Mouse (Mus musculus) heart, postnatal 0 days (tissue): Measurements from ENCODE around the gene Ccl17.

Experiments
- CTCF ChIP-seq: IDR thresholded peaks from 2 replicates; pipeline ENCODE4 v1.5.1; 2016; ENCODE audit warnings: antibody characterized with exemption, control low read depth, low read depth
- EP300 ChIP-seq: IDR thresholded peaks from 2 replicates; pipeline ENCODE4 v1.6.1; 2016; ENCODE audit warnings: antibody characterized with exemption, low read depth

DNA sequence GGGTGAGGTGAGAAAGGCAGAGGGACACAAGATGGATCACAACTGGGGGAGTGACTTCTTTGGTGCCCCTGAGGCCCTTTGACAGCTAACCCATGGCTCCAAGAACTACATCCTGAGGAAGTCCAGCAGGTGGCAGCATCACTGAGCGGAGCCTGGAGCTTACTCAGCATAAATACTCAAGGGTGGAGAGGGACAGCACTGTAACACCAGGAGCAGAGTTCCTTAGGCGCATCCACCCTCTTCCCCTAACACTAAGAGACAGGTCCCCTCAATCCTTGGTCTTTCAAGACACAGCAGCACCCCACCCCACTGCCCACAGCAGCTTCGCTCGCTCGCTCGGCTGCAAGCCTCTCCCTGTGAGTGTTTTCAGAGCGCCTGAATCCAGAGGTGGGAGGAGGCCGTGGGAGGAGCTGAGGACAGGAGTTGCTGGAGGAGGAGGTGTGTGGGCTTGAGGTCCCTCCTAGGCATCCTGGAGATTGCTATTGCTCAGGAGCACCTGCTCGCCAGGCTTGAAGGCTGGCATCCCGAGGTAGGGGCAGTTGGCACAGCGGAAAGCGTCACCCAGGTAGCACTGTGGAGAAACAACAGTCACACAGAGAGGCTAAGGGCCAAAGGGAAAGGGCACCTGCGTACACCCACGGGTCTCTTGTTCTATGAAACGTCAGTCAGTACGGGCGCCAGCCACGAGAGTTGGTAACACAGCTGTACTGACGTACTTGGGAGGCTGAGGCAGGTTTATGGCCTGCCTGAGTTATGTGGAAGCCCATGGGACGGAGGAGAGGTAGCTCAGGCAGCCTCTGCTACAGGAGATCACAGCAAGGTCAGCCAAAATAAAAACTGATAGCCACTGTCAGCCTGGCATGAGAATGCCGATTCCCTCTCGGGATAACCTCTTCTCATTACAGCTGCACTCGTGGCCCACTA, 12.6 kb downstream of the Ccl17 start:
- peak; percentile 77 for TF ChIP-seq CTCF
- no peak for TF ChIP-seq EP300
